In genomic region chr7:139136906-139137491, GRCm38 (mm10) we compare ENCODE assay signal across 9 mouse cellular contexts. TPM values are rescaled to one million over a fixed set of nuclear protein-coding genes. Genes with fewer than 3 reads are reported as not detected.
A peak's percentile ranks its signal among the peaks of the same experiment; 100 is the strongest.
DNase-seq lines count a peak whose midpoint lies in the region; ATAC-seq lines count a peak whose summit lies in the region.
"Had no signal": no experiment of that assay in that cellular context is flagged by ENCODE, and none has a peak within 500 bp of the region (broad histone marks: within the 10 kb centered on the region; RNA-seq: fewer than 3 reads in every experiment).

No protein-coding gene starts in this region.

- no peak for DNase-seq in frontal cortex, postnatal 10 days (ENCODE audit: low spot score in 2 of 2)
- peak; percentile 41 for DNase-seq in embryo, embryonic 11 days
- peak; percentile 66 to 74 for DNase-seq in left cerebral cortex, postnatal 25 days (ENCODE audit: low spot score in 2 of 2)
- DNase-seq in right cerebral cortex, postnatal 10 days (ENCODE audit: low spot score in 2 of 2): peak; percentile 65 to 79
- no peak for DNase-seq in kidney, adult 9 months
- DNase-seq: cerebellum, adult 11-12 months had no signal

- H3K4me2 ChIP-seq in kidney, embryonic 15.5 days: no peak overlapping the region
- H3K4me2 ChIP-seq: intestine, embryonic 15.5 days had no signal

- H3K9ac ChIP-seq in kidney, embryonic 15.5 days: no peak overlapping the region
- H3K9ac ChIP-seq: intestine, embryonic 15.5 days had no signal

- H3K4me1 ChIP-seq in kidney, embryonic 15.5 days: no peaks in the 10 kb centered on the region

- H3K27ac ChIP-seq in kidney, embryonic 15.5 days: no peak overlapping the region
- H3K27ac ChIP-seq: intestine, embryonic 15.5 days had no signal

- intact Hi-C loops in left cerebral cortex, postnatal 25 days (cut with DNase I): no loop called here

- WGBS in kidney, embryonic 15.5 days: 62% methylated on average over 5 of the region's 5 CpGs

- H3K36me3 ChIP-seq in kidney, embryonic 15.5 days: no peaks in the 10 kb centered on the region
- H3K36me3 ChIP-seq: intestine, embryonic 15.5 days had no signal

- no peaks in the 10 kb centered on the region for H3K27me3 ChIP-seq in kidney, embryonic 15.5 days
- H3K27me3 ChIP-seq: intestine, embryonic 15.5 days had no signal

- ATAC-seq in frontal cortex, adult (ENCODE audit: low TSS enrichment): peak; percentile 50; the same call in 1 of the 2 replicates
- ATAC-seq in kidney, embryonic 15.5 days (replicated peaks; ENCODE audit: low FRiP score): no peak
- ATAC-seq: intestine, embryonic 15.5 days had no signal

- no peaks in the 10 kb centered on the region for H3K9me3 ChIP-seq in kidney, embryonic 15.5 days (replicated peaks)
- H3K9me3 ChIP-seq: intestine, embryonic 15.5 days had no signal

- H3K4me3 ChIP-seq in kidney, embryonic 15.5 days (replicated peaks): no peak overlapping the region
- H3K4me3 ChIP-seq: intestine, embryonic 15.5 days had no signal

RNA-seq across cellular contexts. Expression of gene Dpysl4, which starts 51.2 kb away (rescaled TPM):
- total RNA-seq in left cerebral cortex, postnatal 25 days (2021): 10 to 100 TPM; 57.7 to 62.6 TPM
- polyA plus RNA-seq in kidney, embryonic 15.5 days (2015; fragmentation: Nextera tagmentation; extraction: Ambion mirVana): 14.6 and 17.6 TPM in 2 replicates

Comparison
In these comparisons a context has a peak if more than half of its experiments do, and no peak if none do; other contexts are left out.
1. DNase-seq: peak in embryo, embryonic 11 days (single experiment), left cerebral cortex, postnatal 25 days (2 of 2) and right cerebral cortex, postnatal 10 days (2 of 2); none in frontal cortex, postnatal 10 days (0 of 2) and kidney, adult 9 months (single experiment).